ENCODE assay signal across 17 mouse cellular contexts in the genomic region with DNA sequence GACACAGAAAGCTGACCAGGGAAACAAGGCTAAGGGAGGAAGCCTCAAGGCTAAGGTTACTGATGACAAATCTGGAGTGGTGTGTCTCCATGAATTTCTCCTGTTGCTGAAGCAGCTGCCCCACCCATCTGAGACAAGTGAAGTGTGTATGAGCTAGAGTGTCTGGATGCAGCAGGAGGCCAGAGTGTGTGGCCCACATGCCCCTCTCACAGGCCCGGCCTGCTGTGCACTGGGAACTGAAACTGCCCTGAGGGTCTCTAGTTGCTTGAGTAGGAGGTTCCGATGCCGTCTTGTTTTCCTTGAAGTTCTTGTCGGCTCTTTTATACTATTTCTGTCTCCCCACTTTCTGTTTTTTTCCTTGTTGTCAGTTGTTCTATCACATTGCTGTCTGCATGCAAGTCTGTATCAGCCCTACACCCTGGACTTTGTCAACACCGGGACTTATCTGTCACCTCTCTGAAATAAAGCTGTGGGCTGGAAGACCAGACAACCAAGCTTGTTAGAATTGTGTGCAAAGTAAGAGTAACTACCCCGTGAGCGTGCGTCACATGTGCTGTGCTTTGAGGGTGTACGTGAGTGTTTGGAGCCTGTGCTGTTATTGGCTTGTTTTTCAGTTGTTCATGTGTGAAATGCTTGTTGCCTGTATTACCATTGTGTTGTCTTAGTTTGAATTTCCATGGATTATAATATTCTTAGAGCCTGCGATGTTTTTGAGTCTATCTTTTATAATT.
DNase-seq lines count a peak whose midpoint lies in the region; ATAC-seq and TF ChIP-seq lines count a peak whose summit lies in the region.
"Had no signal": no experiment of that assay in that cellular context is flagged by ENCODE, and none has a peak within 500 bp of the region (broad histone marks: within the 10 kb centered on the region; RNA-seq: fewer than 3 reads in every experiment).

No protein-coding gene starts in this region.

- no peaks in the 10 kb centered on the region for H3K27me3 ChIP-seq in heart, embryonic 14.5 days (ENCODE audit: control insufficient read depth, insufficient read depth, low read length)
- no peaks in the 10 kb centered on the region for H3K27me3 ChIP-seq in kidney, postnatal 0 days (ENCODE audit: insufficient read depth, low read length)
- no peaks in the 10 kb centered on the region for H3K27me3 ChIP-seq in embryonic facial prominence, embryonic 10.5 days (replicated peaks; ENCODE audit: low read depth, poor library complexity, severe bottlenecking)
- H3K27me3 ChIP-seq: forebrain, embryonic 12.5 days had no signal

- H3K9ac ChIP-seq in heart, embryonic 14.5 days (ENCODE audit: low read length), result no peak overlapping the region
- no peak overlapping the region for H3K9ac ChIP-seq in kidney, postnatal 0 days (ENCODE audit: low read depth, low read length)
- H3K9ac ChIP-seq: forebrain, embryonic 12.5 days; liver, embryonic 14.5 days had no signal

- intact Hi-C loops in heart, postnatal 36 days (cut with DNase I), result no loop called here

- H3K4me3 ChIP-seq in heart, embryonic 14.5 days (ENCODE audit: control insufficient read depth in 1 of 2, insufficient read depth in 1 of 2, low read depth in 1 of 2, low read length in 2 of 2), result no peak overlapping the region
- H3K4me3 ChIP-seq in kidney, postnatal 0 days (replicated peaks; ENCODE audit: low read depth, low read length), result no peak overlapping the region
- no peak overlapping the region for H3K4me3 ChIP-seq in embryonic facial prominence, embryonic 10.5 days
- H3K4me3 ChIP-seq: forebrain, embryonic 12.5 days had no signal

- no peak for DNase-seq in heart, postnatal 36 days
- peak; percentile 54 for DNase-seq in kidney, postnatal 0 days (ENCODE audit: low spot score)
- no peak for DNase-seq in kidney, postnatal 14 days
- DNase-seq in A20 (ENCODE audit: low read depth, low spot score), result peak; percentile 43
- DNase-seq in embryonic facial prominence, embryonic 10.5 days (ENCODE audit: low spot score), result no peak
- DNase-seq in spleen, postnatal 36 days (ENCODE audit: low spot score in 2 of 2), result no peak
- DNase-seq: adrenal gland, adult 2 months; cerebellum, adult 8-10 months; kidney, adult 18-20 months; lung, postnatal 14 days; retina, postnatal 1 day; right cerebral cortex, postnatal 4 days had no signal

- H3K9me3 ChIP-seq in heart, embryonic 14.5 days (ENCODE audit: control insufficient read depth, low read length), result no peaks in the 10 kb centered on the region
- no peaks in the 10 kb centered on the region for H3K9me3 ChIP-seq in kidney, postnatal 0 days (replicated peaks; ENCODE audit: low read length)
- H3K9me3 ChIP-seq in embryonic facial prominence, embryonic 10.5 days, result no peaks in the 10 kb centered on the region
- H3K9me3 ChIP-seq: forebrain, embryonic 12.5 days had no signal

- peak overlapping the region; percentile 48 for H3K4me2 ChIP-seq in heart, embryonic 14.5 days (ENCODE audit: low read length)
- no peak overlapping the region for H3K4me2 ChIP-seq in kidney, postnatal 0 days (ENCODE audit: low read length)
- H3K4me2 ChIP-seq: forebrain, embryonic 12.5 days had no signal

- ATAC-seq in heart, embryonic 14.5 days (ENCODE audit: insufficient number of reproducible peaks, insufficient read depth, low FRiP score, low read depth), result peak; percentile 54; the same call in 1 of the 2 replicates
- no peak for ATAC-seq in kidney, postnatal 0 days (replicated peaks; ENCODE audit: low FRiP score, low read depth)
- ATAC-seq: hindbrain, postnatal 0 days had no signal

- H3K4me1 ChIP-seq in heart, embryonic 14.5 days (ENCODE audit: control insufficient read depth in 2 of 2, insufficient read depth in 2 of 2, low read length in 2 of 2), result peaks cover 28 to 41% of the 10 kb centered on the region in 2 experiments
- H3K4me1 ChIP-seq in kidney, postnatal 0 days (replicated peaks; ENCODE audit: insufficient read depth, low read length), result 0 out of 2 replicates have a peak, but pooled peaks cover 5% of the 10 kb centered on the region
- H3K4me1 ChIP-seq in embryonic facial prominence, embryonic 10.5 days, result peaks cover 18% of the 10 kb centered on the region

- peak overlapping the region; percentile 34 to 72 for H3K27ac ChIP-seq in heart, embryonic 14.5 days (replicated peaks in 1 of 2; ENCODE audit: control insufficient read depth in 1 of 2, insufficient read depth in 1 of 2, low read depth in 2 of 2, low read length in 2 of 2)
- H3K27ac ChIP-seq in kidney, postnatal 0 days, result no peak overlapping the region
- 0 out of 2 replicates have a peak overlapping the region, but pooled peaks have one; percentile 19 for H3K27ac ChIP-seq in embryonic facial prominence, embryonic 10.5 days (replicated peaks)
- H3K27ac ChIP-seq: forebrain, embryonic 12.5 days; hindbrain, postnatal 0 days; liver, embryonic 14.5 days; stomach, postnatal 0 days had no signal

- TF ChIP-seq CTCF in kidney, postnatal 0 days (IDR thresholded peaks at IDR 0.05; ENCODE audit: low read depth), result no peak

- WGBS in heart, embryonic 14.5 days, result 20% methylated on average over 10 of the region's 10 CpGs
- WGBS in kidney, postnatal 0 days, result 62% methylated on average over 10 of the region's 10 CpGs
- WGBS in embryonic facial prominence, embryonic 10.5 days, result 66% methylated on average over 10 of the region's 10 CpGs

- peaks cover 11% of the 10 kb centered on the region; the same call in 1 of the 2 replicates for H3K36me3 ChIP-seq in heart, embryonic 14.5 days (ENCODE audit: control insufficient read depth, insufficient read depth, low read length)
- peaks cover 18% of the 10 kb centered on the region; the same call in 1 of the 2 replicates for H3K36me3 ChIP-seq in kidney, postnatal 0 days (ENCODE audit: insufficient read depth, low read length)
- peaks cover 20% of the 10 kb centered on the region for H3K36me3 ChIP-seq in embryonic facial prominence, embryonic 10.5 days (replicated peaks)

Comparison
In these comparisons a context has a peak if more than half of its experiments do, and no peak if none do; other contexts are left out.
1. DNase-seq: peak in kidney, postnatal 0 days (single experiment) and A20 (single experiment); none in heart, postnatal 36 days (0 of 2), kidney, postnatal 14 days (single experiment), embryonic facial prominence, embryonic 10.5 days (single experiment) and spleen, postnatal 36 days (0 of 2).